Mouse (Mus musculus) gastrocnemius, adult 8-10 months (tissue): ENCODE results near the gene Spta1. TPM values are rescaled to one million over a fixed set of nuclear protein-coding genes. Genes with fewer than 3 reads are reported as not detected.

Source experiments
- DNase-seq, 2 experiments: peaks; one replicate each; pipeline ENCODE4 v3.0.0; 2022; ENCODE audit warnings: low spot score in 2 of 2
- total RNA-seq, 4 experiments: library from RNA; stranded (reverse); gene quantifications; 2 replicates each; pipeline ENCODE4 v1.2.4; 2022

Spta1 gene
- total RNA-seq = under 1 TPM in 1 of 4 experiments, not detected in 3; 0.05 TPM

DNA sequence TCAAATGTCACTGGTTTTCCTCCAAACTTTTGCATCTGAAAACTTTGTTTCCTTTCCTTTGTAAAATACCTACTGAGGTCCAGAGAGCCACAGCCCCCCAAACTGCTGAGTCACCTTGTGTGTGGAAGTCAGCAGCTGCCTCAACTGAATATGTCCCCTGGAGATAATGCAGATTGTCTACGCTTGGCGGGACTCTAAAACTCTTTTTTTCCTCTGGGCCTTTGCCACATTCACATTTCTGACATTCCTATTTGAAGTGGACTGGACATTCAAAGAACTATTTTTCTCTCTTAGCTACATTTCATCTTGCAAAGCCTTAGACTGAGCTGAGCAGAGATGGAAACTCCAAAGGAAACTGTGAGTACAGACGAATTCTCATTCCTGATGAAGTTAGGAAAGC, at the start of gene Spta1:
TSS of gene Spta1 (plus strand) at position 172 of the 400 bp plus-strand sequence.
- DNase-seq = no peak

DNA sequence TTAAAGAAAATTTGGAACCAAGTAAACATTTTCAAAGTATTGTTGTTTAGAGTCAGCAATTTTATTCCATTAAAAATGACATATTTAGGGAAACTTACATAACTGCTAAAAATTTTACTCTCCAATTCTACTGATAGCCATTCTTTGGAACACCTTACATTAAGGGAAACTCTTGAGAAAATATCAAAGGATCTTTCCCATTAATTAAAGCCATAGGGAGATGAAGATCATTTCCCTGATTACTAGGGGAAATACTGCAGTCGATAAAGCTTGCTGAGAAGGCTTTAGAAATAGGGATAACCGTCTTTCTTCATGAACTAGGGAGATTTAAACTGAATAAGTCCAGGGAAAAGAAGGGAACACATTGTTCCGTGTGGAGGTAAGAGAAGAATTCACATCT, 41.4 kb upstream of the Spta1 start, which contains the start of gene Olfr424:
TSS of gene Olfr424 (plus strand) at position 301 of the 400 bp plus-strand sequence.
- DNase-seq = no peak

DNA sequence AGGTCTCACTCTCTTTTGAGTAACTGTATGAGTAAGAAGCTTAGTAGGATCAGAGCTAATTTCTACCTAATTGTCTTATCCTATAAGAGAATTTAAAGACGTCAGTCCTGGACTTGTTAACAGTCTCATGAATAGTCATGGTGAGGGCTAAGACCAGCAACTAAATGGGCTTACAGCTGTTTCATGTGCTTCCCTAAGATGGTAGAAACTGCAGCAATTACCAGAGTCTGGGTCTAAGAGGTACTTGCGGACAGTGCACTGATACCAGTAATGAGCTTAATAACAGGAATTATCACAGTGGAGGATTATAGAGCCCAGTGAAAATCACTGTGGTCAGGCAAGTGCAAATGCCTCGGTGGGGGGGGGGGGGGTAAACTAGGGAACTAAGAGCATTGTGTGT, 40.6 kb upstream of the Spta1 start:
- no peak for DNase-seq

DNA sequence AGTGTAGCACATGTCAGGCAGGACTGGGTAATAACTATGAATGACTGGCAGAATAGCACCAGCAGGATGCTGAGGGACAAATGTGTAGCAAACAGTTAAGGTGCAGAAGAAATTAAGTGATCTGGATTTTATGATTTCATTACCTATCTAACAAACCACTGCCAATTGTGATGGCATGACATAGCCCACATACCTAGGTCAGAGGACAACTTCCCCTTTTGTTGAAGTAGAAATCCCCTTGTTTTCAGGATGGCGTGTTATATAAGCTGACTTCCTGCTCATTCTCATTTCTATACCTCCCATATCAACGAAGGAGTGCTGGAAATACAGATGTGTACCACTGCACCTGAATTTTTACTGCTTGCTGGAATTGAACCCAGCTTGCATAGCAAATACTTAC, 31.2 kb upstream of the Spta1 start:
- DNase-seq = no peak

DNA sequence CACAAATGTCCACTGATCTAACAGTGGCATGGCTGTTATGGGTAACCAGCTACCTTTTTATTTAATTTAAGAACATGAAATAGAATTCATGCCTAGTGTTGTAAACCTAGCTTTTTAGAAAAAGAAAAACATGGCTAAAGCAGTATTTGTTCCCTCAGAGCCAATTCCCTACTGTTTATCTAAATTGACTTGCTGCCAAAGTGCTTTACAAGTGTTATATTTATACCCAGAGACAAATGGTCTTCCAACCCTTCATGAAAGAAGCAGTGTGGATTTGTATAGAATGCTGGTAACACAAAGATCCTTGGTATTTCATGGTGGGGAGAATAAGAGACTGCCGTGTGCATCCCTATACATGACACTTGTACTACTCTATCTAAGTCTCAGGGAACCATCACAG, 25.9 kb upstream of the Spta1 start:
- no peak for DNase-seq

DNA sequence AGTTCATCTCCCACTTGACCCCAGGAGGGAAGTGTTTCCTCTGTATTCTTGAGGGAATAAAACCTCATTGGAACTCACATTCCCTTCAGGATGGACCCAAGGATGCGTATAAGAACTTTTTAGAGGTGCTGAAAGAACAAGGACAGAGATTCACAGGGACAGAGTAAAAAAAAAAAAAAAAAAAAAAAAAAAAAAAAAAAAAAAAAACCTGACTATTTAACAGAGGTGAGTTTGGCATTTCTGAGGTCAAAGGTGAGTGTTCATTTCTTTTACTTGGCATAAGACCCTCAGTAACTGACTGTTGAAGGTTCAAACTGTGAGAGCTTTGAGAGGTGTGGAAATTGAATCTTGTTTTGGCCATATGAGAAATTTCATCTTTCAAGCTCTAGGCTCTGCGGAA, 23.3 kb upstream of the Spta1 start:
- no peak for DNase-seq

DNA sequence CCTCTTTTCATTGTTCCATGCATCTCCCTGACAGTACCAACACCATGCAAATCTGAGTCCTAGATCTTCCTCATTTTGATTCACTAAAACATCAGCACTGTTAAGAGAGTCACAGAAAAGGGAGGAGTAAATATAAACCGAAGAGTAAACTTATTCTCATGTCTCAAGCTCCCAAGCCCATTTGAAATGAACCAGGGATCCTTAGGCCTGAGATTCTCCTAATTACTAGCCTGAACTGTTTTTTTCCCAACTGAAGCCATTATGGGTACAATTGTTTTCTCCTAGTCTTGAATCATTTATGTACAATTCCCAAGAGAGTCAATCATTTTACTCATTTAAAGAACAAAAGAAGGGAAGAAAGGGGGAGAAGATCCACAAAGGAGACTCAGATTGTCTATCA, 17.2 kb upstream of the Spta1 start, which contains the start of gene Olfr420:
TSS of gene Olfr420 (plus strand) at position 301 of the 400 bp plus-strand sequence.
- DNase-seq = no peak

DNA sequence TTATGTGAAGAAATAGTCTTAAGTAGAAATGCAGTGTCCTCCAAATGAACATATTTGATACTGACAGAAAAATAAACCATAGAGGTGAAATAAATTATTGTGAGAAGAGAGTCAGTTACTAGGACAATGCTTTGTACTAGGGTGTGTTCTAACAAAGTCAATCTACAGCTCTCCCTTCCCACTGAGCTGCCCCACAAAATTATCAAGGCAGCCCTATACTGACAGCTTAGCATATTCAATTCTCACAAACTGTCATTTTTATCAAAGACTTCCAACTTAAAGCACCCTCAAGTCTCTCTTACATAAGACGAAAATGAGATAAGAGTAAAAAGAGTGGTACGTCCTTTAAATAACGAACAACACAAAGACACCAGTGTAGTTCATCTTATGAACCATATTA, 15.0 kb upstream of the Spta1 start:
- no peak for DNase-seq

DNA sequence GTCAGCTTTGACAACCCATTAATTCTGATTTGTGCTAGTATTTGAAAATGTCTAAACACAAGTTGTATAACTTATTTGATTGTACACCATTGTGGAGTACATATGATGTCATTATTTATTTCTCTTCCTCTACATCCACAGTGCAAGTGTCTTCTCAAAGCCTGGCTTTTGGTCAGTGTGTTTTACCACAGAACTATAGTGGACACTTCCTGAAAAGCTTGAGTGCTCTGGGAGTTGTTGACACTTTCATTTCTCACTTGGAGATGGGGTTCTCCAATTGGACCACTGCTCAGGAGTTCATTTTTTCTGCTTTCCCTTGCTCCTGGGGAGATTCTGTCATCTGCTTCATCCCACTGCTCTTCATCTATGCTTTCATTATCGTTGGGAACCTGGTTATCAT, 14.1 kb upstream of the Spta1 start:
- no peak for DNase-seq

DNA sequence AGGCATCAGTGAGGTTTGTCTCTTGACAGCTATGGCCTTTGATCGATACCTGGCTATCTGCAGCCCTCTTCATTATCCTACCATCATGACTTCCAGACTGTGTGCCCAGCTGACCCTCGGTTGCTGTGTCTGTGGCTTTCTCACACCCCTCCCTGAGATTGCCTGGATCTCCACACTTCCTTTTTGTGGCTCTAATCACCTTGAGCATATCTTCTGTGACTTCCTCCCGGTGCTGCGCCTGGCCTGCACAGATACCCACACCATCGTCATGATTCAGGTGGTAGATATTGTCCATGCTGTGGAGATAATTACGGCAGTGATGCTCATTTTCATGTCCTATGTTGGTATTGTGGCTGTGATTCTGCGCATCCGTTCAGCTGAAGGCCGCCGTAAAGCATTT, 13.5 kb upstream of the Spta1 start:
- no peak for DNase-seq

DNA sequence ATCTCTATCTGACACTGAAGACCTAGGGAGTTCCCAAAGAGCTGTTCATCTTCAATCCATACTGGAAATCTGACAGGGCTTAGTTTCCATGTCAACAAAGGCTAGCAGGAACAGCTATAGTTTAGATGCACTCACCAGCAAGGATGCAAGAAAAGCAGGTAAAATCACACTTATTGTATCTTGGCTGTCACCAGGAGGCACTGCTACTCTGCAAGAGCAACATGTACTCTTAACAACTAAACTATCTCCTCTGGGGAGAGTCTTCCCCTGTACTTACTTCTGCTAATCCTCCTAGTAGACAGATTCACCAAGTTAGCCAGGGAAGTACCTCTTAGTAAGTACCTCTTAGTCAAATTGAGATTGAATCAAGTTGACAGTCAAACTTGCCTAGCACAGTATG, 3.6 kb upstream of the Spta1 start:
- no peak for DNase-seq

DNA sequence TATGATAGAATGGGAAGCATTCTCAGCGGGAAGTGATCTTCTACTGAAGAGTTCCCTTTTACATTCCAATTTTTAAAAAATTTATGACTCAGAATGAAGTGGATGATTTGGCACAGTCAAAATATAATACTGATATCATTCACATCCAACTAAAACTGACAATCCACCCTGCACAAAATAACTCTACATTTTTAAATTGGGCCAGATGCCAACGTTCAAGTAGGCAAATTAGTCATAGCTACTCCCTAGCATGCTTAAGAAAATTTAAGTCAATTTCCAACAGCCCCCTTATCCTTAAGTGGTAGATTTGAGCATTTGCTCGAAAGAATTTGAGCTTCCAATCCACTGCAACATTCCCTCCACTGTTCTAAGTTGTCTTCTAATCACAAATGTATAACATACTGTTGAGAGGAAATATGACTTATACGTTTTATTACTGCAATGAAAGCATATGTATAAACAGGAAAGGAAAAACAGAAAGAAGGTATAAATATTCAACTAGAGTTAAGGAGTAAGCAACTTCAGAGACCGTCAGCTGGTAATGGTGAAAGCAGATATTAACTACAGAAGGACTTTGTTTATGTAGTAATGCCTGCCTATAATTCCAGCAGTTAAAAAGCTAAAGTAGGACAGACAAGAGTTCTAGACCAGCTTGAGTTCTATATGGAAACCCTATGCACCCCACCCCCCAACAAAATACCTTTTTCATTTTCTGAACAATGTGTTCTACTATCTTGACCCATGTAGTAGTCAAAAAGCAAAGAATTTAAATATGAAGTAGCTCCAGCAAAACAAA, 1.7 kb upstream of the Spta1 start:
- no peak for DNase-seq

DNA sequence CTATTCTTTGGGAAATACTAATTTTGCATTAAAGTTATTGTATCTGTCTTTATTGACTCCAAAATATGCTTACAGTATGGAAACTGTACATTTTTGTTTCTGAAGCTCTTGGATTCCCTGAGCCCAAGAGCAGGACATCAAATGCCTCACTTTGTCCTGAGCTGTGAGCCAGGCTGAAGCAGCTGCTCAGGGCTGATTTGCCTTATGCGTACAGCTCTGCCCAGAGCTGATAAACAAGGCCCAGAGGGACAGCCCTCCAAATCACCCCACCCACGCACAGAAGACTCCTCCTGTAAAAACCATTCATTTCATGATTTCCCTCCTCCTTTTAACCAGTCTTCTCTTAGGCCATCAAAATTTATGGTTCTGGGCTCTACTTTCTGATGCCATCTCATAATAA, 1.0 kb upstream of the Spta1 start:
- DNase-seq = no peak

DNA sequence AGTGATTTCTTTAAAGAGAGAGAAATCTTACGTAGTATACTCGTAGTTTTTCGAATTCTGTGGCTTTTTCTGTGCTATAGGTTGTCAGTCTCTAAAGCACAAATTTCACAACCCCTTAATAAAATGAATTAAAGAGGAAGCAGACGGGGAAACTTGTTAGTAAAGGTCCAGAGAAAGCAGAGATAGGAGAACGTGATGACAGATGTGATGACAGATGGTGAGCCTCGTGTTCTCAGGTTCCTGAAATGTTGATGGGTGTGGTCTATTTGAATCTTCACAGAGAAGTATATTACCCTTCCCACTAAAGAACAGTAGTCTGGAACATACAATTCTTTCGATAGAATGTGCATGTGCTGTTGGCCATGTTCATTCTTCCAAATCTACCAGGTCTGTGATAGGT, 32.1 kb downstream of the Spta1 start:
- no peak for DNase-seq

DNA sequence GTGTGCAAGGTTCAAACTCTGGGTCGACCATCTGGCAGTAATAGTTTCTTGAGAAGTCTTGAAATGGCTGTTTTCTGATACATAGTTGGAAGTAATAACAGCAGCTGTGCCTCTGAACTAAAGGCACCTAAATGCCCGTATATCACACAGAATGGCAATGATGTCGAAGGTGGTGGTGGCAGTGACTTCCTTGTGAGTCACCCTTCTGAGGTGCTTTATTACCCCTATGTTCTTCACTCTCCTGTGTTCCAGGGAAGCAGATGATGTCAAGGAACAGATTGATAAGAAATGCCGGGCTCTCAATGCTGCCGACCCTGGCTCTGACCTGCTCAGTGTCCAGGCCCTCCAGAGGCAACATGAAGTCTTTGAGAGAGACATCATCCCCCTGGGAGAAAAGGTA, 39.7 kb downstream of the Spta1 start:
- DNase-seq = no peak

DNA sequence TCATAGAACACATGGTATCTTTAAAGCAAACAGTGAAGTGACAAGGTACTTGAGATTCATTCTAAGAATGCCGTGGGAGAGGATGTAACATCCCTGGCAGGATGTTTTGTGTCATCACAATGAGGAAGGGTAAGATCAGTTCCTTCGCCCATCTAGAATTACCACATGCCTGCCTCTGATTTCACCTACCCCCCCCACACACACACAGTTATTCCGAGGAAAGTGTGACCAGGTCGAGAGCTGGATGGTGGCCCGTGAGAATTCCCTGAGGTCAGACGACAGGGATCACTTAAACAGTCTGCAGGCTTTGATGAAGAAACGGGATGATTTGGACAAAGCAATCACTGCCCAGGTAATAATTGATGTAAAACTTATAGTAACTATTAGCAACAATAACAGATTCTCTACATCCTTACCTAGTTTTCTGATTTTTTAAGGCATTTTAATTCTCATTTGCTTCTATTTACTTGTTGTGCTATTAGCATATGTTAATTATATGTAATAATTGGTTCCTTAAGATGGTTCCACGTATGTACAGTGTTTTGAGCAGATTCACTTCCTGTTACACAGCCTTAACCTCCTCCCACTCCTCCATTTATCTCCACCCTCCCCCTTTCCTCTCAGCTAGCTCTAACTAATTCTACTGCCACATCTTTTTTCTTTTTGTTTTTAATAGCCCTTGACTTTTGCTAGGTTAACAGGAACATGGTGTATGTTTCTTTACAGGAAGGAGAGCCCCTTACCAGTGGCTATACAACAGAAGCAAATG, 42.9 kb downstream of the Spta1 start:
- DNase-seq = no peak

DNA sequence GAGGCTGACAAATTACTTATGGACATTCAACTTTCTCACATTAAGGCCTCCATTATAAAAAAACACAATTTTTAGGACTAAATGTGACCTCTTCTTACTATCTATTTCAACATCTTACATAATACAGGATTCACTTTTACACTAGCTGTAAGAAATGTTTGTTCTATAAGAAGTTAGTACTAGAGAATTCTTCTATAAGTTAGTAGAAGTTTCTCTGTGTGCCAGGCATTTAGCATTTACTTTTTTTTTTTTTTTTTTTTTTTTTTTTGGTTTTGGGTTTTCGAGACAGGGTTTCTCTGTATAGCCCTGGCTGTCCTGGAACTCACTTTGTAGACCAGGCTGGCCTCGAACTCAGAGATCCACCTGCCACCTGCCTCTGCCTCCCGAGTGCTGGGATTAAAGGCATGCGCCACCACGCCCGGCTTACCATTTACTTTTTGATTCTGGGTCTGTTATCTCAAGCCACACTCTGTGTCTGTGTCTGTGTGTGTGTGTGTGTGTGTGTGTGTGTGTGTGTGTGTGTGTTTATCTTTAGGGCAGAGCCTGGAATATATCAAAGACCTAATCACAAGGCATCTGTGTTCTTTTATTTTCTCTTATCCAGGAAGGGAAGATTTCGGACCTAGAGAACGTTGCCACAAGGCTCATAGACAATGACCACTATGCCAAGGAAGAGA, 44.1 kb downstream of the Spta1 start:
- DNase-seq = no peak

DNA sequence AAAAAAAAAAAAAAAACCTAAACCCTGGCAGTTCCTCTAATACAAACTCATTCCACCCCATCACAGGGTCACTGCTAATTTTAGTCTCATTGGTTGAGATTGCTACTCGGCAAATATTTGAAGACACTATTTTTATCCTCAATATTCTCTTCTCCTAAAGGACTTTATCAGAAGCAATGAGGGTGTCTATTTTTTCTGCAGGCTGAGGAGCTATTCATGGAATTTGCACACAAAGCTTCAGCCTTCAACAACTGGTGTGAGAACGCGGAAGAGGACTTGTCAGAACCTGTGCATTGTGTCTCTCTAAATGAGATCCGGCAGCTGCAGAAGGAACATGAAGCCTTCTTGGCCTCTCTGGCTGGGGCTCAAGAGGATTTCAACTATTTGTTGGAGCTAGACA, 67.3 kb downstream of the Spta1 start:
- DNase-seq = no peak

DNA sequence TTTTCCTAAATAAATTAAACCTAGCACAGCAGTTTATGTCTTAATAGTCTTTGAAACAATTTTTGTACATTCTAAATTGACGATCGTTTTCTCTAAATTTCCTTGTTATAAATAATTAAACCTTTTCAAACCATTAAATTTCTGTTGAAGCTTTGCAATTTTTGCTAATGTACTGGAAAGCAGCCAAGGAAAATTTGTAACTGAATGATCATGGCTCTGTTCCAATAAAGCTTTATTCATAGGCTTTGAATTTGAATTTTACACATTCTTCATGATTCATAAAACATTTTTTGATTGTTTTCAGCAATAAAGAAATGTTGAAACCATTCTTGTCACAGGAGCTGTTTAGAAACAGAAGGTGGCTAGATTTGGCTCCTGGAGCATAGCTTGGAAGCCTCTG, 72.0 kb downstream of the Spta1 start:
- no peak for DNase-seq

DNA sequence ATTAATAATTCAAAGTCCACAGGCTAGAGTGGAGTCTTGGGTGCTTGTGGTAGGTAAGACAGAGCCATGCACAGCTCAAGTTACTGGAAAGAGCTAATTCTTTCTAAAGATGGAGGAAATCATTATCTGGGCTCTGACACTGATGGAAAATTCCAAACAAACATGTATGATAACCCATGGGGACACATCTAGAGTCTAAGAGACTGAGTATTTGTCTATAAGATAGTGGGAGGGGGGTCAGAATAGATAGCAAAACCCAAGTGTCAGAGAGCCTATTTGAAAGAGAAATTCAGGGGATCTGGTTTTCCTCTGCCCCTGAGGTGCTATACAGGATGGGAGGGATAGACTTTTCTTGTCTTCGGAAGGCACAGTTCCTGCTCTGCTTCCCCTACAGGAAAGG, 73.5 kb downstream of the Spta1 start:
- no peak for DNase-seq

DNA sequence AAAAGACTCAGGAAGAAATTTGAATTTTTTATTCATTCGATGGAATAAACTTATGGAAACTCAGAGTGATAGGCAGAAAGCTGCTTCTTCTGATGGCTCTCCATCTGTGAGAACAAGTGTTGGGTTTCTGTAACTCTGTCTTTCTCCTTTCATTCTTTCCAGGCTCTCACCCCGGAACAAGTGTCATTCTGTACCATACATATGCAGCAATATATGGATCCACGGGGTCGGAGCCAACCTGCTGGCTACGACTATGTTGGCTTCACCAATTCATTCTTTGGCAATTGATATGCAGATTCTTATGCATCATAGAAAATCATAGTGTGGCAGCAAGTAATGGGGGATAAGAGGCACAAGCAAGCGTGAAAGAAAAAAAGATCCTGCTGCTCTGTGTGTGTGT, 74.6 kb downstream of the Spta1 start:
- DNase-seq = no peak

DNA sequence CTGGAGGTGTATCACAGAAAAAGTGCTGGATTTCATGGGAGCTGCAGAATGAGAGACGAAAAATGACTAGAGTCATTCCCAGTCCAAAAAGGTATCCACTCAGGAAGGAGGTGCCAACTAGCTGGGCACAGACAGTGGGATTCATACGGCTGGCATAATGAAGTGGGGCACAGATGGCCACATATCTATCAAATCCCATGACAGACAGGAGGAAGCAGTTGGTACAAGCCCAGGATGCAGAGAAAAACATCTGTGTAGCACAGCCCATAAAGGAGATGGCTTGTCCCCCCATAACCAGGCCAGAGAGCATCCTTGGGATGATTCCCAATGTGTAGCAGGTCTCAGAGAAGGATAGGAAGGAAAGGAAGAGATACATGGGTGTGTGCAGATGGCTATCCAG, 77.8 kb downstream of the Spta1 start:
- DNase-seq = no peak
